Mouse (Mus musculus): ENCODE results near the gene Npw. TPM values are rescaled to one million over a fixed set of nuclear protein-coding genes. Genes with fewer than 3 reads are reported as not detected.
"Not testable (repeated sequence)": the region's sequence is repeated elsewhere in the genome, so short reads cannot be mapped to it uniquely, and the experiment has no call there.

The Npw gene
- polyA plus RNA-seq, 1 experiment from 2014 or later: 0.26 TPM

GRCm38 (mm10) chr17:24670246-24670844 is 12.1 kb upstream of the Npw start:
- Histone ChIP-seq H3K9me3 (replicated peaks) (no peaks in the 10 kb centered on the region), H3K27ac (peak overlapping the region; percentile 82), H3K4me2 (peak overlapping the region; percentile 74), H3K4me3 (peak overlapping the region; percentile 79), H3K36me3 (no peaks in the 10 kb centered on the region), H3K27me3 (peaks cover 4% of the 10 kb centered on the region; the same call in 1 of the 2 replicates), H3K9ac (peak overlapping the region; percentile 96), H3K4me1 (replicated peaks) (peaks cover 36% of the 10 kb centered on the region)
- WGBS: 14% methylated on average over 8 of the region's 8 CpGs
- no peak for ATAC-seq (replicated peaks; ENCODE audit: insufficient number of reproducible peaks, insufficient read depth, low FRiP score, low read depth)

DNA sequence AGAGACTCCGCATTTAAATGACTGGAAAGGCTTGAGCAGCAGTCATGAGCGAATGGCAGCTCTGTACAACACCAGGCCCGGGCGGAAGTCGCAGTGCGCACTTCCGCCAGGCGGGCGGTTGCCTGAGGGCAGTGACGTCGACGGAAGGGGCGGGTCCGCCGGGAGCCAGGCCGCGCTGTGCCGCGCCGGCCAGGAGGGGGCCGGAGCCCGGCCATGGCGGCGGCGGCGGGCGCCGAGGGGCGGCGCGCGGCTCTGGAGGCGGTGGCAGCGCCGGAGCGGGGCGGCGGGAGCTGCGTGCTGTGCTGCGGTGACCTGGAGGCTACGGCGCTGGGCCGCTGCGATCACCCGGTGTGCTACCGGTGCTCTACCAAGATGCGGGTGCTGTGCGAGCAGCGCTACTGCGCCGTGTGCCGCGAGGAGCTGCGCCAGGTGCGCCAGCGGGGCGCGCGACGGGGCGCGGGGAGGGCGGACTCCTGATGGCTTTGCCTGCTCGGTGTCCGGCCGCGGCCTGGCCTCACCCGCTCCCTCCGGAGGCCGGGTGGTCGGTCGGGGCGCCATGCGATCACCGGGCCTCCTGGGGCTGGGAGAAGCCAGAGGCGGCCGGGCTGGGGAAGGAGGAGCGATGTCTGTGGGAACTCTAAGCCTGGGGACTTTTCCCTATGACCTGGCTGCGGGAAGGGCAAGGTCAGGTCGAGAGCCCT is 11.4 kb upstream of the Npw start, which contains the start of gene Zfp598:
Gene Zfp598 (plus strand): TSS at position 143 of the 701 bp plus-strand sequence.
- under 1% methylated on average over 80 of the region's 80 CpGs for WGBS

GRCm38 (mm10) chr17:24669214-24669544 is 10.9 kb upstream of the Npw start:
- ATAC-seq (replicated peaks; ENCODE audit: insufficient number of reproducible peaks, insufficient read depth, low FRiP score, low read depth): not testable (repeated sequence)
- peak overlapping the region; percentile 82 for H3K27ac ChIP-seq

More for the DNA sequence above, 11.4 kb upstream of the Npw start, which contains the start of gene Zfp598:
- H3K4me1 ChIP-seq (replicated peaks): peaks cover 36% of the 10 kb centered on the region
- H3K4me3 ChIP-seq: peak within 1 kb of the TSS; percentile 79
- peak within 1 kb of the TSS; percentile 82 for H3K27ac ChIP-seq
- H3K27me3 ChIP-seq: peaks cover 4% of the 10 kb centered on the region; the same call in 1 of the 2 replicates
- peak within 1 kb of the TSS; percentile 96 for H3K9ac ChIP-seq
- H3K9me3 ChIP-seq (replicated peaks): no peaks in the 10 kb centered on the region
- H3K36me3 ChIP-seq: no peaks in the 10 kb centered on the region
- ATAC-seq (replicated peaks; ENCODE audit: insufficient number of reproducible peaks, insufficient read depth, low FRiP score, low read depth): peak; percentile 99
- peak within 1 kb of the TSS; percentile 74 for H3K4me2 ChIP-seq

DNA sequence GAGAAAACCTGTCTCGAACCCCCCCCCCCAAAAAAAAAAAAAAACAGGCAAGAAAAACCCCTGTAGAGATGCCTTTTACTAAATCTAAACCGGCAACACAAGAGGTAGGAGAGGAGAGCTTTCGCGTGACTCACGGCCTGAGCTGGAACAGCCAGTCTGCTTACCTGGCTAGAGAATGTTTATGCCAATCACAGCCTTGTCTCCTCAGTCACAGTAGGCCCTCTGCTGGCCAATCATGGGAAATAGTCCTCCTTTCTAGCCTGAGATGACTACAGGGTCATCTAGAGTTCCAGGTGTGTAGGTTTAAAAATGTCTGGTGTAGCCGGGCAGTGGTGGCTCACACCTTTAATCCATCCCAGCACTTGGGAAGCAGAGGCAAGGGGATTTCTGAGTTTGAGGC is 9.2 kb upstream of the Npw start:
- Histone ChIP-seq H3K4me3 (no peak overlapping the region), H3K9ac (no peak overlapping the region), H3K4me1 (replicated peaks) (peaks cover 30% of the 10 kb centered on the region), H3K4me2 (no peak overlapping the region), H3K36me3 (no peaks in the 10 kb centered on the region), H3K27ac (no peak overlapping the region), H3K27me3 (peaks cover 4% of the 10 kb centered on the region; the same call in 1 of the 2 replicates), H3K9me3 (replicated peaks) (no peaks in the 10 kb centered on the region)
- ATAC-seq (replicated peaks; ENCODE audit: insufficient number of reproducible peaks, insufficient read depth, low FRiP score, low read depth): no peak
- 24% methylated on average over 6 of the region's 6 CpGs for WGBS

More at GRCm38 (mm10) chr17:24669214-24669544, 10.9 kb upstream of the Npw start:
- not testable (repeated sequence) for H3K27me3 ChIP-seq; H3K9me3 ChIP-seq (replicated peaks); H3K36me3 ChIP-seq
- peak overlapping the region; percentile 79 for H3K4me3 ChIP-seq
- H3K4me2 ChIP-seq: peak overlapping the region; percentile 74
- H3K9ac ChIP-seq: peak overlapping the region; percentile 96
- H3K4me1 ChIP-seq (replicated peaks): peaks cover 36% of the 10 kb centered on the region
- WGBS: 8% methylated on average over 15 of the region's 15 CpGs

DNA sequence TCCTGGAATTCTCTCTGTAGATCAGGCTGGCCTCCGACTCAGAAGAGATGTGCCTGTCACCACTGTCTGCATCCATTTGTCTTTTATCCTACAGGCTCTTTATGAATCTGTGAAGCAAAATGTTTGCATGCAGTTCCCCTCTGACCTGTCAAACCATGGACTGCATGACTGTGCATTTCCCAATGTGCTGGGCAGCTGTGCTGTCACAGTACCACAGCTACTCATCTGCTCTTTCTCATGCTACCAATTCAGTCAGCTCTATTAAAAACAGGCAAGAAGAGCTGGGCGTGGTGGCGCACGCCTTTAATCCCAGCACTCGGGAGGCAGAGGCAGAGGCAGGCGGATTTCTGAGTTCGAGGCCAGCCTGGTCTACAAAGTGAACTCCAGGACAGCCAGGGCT is 8.8 kb upstream of the Npw start:
- not testable (repeated sequence) for H3K9me3 ChIP-seq (replicated peaks); H3K4me3 ChIP-seq; H3K27me3 ChIP-seq; H3K9ac ChIP-seq; ATAC-seq (replicated peaks; ENCODE audit: insufficient number of reproducible peaks, insufficient read depth, low FRiP score, low read depth); H3K4me2 ChIP-seq; H3K36me3 ChIP-seq; H3K27ac ChIP-seq
- H3K4me1 ChIP-seq (replicated peaks): peaks cover 26% of the 10 kb centered on the region
- WGBS: 53% methylated on average over 7 of the region's 7 CpGs

DNA sequence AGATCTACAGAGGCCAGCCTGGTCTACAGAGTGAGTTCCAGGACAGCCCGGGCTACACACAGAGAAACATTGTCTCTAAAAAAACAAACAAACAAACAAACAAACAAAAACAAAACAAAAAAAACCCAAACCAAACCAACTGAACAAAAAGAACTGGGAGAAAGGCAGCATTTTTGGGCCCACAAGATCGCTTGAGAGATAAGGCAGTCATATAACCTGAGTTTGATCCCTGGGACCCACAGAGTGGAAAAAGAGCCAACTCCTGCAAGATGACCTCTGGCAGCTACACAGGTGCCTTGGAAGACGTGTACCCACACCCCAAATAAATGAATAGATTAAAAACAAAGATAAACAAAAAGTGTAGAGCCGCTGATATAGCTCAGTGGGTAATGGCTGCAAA is 3.3 kb downstream of the Npw start:
- Histone ChIP-seq H3K9ac (no peak overlapping the region), H3K4me1 (replicated peaks) (peaks cover 20% of the 10 kb centered on the region), H3K4me2 (no peak overlapping the region), H3K9me3 (replicated peaks) (no peaks in the 10 kb centered on the region), H3K4me3 (no peak overlapping the region), H3K36me3 (no peaks in the 10 kb centered on the region), H3K27ac (no peak overlapping the region), H3K27me3 (peaks cover 42% of the 10 kb centered on the region)
- 72% methylated on average over 4 of the region's 4 CpGs for WGBS
- no peak for ATAC-seq (replicated peaks; ENCODE audit: insufficient number of reproducible peaks, insufficient read depth, low FRiP score, low read depth)

- 5% methylated on average over 19 of the region's 19 CpGs for WGBS
- Histone ChIP-seq H3K27ac (no peak overlapping the region; the same call in 1 of the 2 replicates), H3K4me3 (peak overlapping the region; percentile 36), H3K27me3 (peaks cover 35% of the 10 kb centered on the region), H3K36me3 (no peaks in the 10 kb centered on the region), H3K4me2 (peak overlapping the region; percentile 61), H3K4me1 (replicated peaks) (peaks cover 27% of the 10 kb centered on the region), H3K9me3 (replicated peaks) (no peaks in the 10 kb centered on the region), H3K9ac (peak overlapping the region; percentile 25; the same call in 1 of the 2 replicates)
- ATAC-seq (replicated peaks; ENCODE audit: insufficient number of reproducible peaks, insufficient read depth, low FRiP score, low read depth): no peak
Measured at GRCm38 (mm10) chr17:24653967-24654710, 4.1 kb downstream of the Npw start.

GRCm38 (mm10) chr17:24651835-24652234 is 6.4 kb downstream of the Npw start:
- H3K9me3 ChIP-seq (replicated peaks): no peaks in the 10 kb centered on the region
- H3K4me3 ChIP-seq: no peak overlapping the region
- no peak overlapping the region for H3K9ac ChIP-seq
- no peak overlapping the region for H3K4me2 ChIP-seq
- H3K27ac ChIP-seq: no peak overlapping the region
- WGBS: 48% methylated on average over 3 of the region's 3 CpGs
- peaks cover 22% of the 10 kb centered on the region for H3K27me3 ChIP-seq
- no peaks in the 10 kb centered on the region for H3K36me3 ChIP-seq
- ATAC-seq (replicated peaks; ENCODE audit: insufficient number of reproducible peaks, insufficient read depth, low FRiP score, low read depth): no peak
- peaks cover 28% of the 10 kb centered on the region for H3K4me1 ChIP-seq (replicated peaks)

DNA sequence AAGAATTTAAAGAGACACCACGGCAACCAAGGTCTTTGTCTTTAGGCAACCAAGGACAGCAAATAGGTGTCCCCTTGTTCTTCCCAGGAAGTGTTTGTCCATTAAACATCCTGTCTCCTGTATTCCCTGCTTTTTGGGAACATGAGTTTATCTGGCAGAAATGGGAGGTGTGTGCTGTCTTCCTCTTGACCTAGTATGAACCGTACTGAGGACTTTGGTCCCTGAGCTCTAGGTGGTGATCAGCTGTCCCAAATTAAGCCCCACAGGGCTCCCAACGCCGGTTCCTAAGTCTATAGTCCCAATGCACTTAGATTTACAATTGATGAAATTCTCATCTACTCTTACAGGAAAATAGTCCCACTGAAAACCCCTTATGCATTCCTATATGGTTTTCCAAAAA is 7.5 kb downstream of the Npw start:
- H3K27ac ChIP-seq: no peak overlapping the region
- no peaks in the 10 kb centered on the region for H3K36me3 ChIP-seq
- H3K4me2 ChIP-seq: peak overlapping the region; percentile 96; the same call in 1 of the 2 replicates
- 82% methylated on average over 4 of the region's 4 CpGs for WGBS
- peaks cover 13% of the 10 kb centered on the region; the same call in 1 of the 2 replicates for H3K27me3 ChIP-seq
- peaks cover 36% of the 10 kb centered on the region for H3K4me1 ChIP-seq (replicated peaks)
- H3K9me3 ChIP-seq (replicated peaks): no peaks in the 10 kb centered on the region
- no peak overlapping the region for H3K9ac ChIP-seq
- no peak overlapping the region for H3K4me3 ChIP-seq
- ATAC-seq (replicated peaks; ENCODE audit: insufficient number of reproducible peaks, insufficient read depth, low FRiP score, low read depth): no peak

- Histone ChIP-seq H3K27ac (peak within 1 kb of the TSS; percentile 70), H3K4me2 (peak within 1 kb of the TSS; percentile 96), H3K36me3 (no peaks in the 10 kb centered on the region), H3K27me3 (peaks cover 13% of the 10 kb centered on the region; the same call in 1 of the 2 replicates), H3K4me1 (replicated peaks) (peaks cover 42% of the 10 kb centered on the region), H3K4me3 (peak within 1 kb of the TSS; percentile 73), H3K9me3 (replicated peaks) (no peaks in the 10 kb centered on the region), H3K9ac (peak within 1 kb of the TSS; percentile 76)
- 1% methylated on average over 30 of the region's 41 CpGs for WGBS
- peak; percentile 72 for ATAC-seq (replicated peaks; ENCODE audit: insufficient number of reproducible peaks, insufficient read depth, low FRiP score, low read depth)
Measured at GRCm38 (mm10) chr17:24650070-24650616, 8.1 kb downstream of the Npw start, which contains the start of gene Slc9a3r2. Slc9a3r2 (minus strand) TSS chr17:24650327.

DNA sequence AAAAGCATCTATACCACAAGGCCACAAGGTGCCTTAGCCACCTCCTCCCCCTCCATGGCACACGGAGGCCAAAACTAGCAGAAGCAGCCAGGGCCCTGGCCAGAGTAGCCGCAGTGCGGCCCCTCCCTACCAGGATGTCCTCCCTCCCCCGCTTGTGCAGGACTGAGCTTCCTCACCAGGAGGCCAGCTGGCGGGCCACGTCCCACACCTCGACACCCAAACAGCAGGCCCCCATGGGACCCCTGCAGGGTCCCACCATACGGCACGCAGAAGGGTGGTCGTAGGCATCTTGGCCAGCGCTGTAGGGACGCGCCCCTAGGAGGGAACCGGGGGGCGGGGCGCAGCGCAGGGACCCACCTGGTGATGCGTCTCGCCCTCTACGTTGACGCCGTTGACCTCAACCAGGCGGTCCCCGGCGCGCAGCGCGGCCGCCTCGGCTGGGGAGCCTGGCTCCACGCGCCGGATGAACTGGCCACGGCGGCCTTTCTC is 8.6 kb downstream of the Npw start:
- Histone ChIP-seq H3K9me3 (replicated peaks) (no peaks in the 10 kb centered on the region), H3K9ac (peak overlapping the region; percentile 76), H3K4me1 (replicated peaks) (peaks cover 47% of the 10 kb centered on the region), H3K27me3 (0 out of 2 replicates have a peak, but pooled peaks cover 13% of the 10 kb centered on the region), H3K4me2 (peak overlapping the region; percentile 96), H3K4me3 (peak overlapping the region; percentile 73), H3K27ac (peak overlapping the region; percentile 70), H3K36me3 (no peaks in the 10 kb centered on the region)
- peak; percentile 44 for ATAC-seq (replicated peaks; ENCODE audit: insufficient number of reproducible peaks, insufficient read depth, low FRiP score, low read depth)
- 1% methylated on average over 35 of the region's 35 CpGs for WGBS
